Mouse (Mus musculus) spleen, embryonic (tissue): ENCODE measurements around the gene Asphd1.
"Not testable (repeated sequence)": the region's sequence is repeated elsewhere in the genome, so short reads cannot be mapped to it uniquely, and the experiment has no call there.

Source experiments
- CTCF ChIA-PET: fragments of 350-600 bp; sonication (Branson Sonifier 250); formaldehyde crosslinking; loops from one replicate; lab custom pipeline; 2022; lab: Charles Lee

The Asphd1 gene

DNA sequence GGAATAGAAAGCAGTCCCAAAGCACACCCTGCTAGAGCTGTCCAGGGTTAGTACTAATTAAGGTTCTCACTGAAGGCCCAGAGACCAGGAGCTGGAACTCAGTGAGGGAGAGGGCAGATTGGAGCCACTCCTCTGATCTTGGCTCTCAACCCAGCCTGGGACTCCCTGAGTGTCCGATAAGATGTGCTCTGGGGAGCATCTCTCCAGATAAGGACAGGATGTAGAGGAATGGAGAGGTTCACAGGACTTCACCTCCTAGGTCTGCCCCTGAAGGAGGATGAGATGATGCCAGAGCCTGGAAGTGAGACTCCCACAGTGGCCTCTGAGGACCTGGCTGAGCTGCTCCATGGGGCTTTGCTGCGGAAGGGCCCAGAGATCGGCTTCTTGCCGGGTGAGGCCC, 2.4 kb upstream of the Asphd1 start:
- CTCF ChIA-PET: no interaction called here

DNA sequence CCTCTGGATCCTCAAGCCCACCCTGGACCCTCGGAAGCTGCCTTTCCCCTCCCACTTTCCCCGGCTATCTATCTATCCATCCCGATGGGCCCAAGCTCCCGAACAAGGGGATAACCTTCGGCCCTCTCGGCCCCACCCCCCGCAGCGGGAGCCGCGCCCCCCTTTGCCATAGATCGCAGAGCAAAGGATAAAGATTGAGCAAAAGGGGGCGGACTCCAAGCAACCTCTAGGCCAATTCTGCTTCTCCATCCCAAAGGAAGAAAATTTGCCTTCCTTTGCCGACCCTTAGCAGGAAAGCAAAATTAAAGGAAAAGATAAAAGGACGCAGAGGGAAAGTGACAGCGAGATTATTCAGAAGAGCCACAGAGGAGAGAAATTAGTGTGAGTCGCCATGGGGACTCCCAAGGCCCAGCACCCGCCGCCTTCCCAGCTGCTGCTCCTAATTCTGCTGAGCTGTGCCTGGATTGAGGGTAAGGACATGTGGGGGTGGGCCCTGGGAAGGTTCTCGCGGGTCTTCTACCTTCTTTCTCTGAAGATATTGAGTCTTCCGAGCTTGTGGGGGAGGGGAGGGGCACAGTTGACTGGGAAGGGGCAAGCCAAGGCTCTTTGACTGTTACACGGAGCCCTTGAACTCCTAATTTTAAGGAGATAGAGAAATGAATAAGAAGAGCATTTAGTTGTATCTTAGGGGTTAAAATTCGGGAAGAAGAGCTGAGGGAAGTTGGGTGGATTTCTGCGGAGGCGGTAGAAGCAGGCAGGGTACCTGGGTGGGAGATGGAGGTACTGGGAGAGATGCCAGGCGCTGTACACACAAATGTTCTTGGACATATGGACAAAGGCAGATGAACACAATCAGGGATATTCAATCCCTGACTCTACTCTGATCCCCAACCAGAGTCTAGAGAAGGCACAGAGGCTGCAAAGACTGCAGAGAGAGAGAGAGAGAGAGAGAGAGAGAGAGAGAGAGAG, 1.5 kb upstream of the Asphd1 start:
- CTCF ChIA-PET: no interaction called here

DNA sequence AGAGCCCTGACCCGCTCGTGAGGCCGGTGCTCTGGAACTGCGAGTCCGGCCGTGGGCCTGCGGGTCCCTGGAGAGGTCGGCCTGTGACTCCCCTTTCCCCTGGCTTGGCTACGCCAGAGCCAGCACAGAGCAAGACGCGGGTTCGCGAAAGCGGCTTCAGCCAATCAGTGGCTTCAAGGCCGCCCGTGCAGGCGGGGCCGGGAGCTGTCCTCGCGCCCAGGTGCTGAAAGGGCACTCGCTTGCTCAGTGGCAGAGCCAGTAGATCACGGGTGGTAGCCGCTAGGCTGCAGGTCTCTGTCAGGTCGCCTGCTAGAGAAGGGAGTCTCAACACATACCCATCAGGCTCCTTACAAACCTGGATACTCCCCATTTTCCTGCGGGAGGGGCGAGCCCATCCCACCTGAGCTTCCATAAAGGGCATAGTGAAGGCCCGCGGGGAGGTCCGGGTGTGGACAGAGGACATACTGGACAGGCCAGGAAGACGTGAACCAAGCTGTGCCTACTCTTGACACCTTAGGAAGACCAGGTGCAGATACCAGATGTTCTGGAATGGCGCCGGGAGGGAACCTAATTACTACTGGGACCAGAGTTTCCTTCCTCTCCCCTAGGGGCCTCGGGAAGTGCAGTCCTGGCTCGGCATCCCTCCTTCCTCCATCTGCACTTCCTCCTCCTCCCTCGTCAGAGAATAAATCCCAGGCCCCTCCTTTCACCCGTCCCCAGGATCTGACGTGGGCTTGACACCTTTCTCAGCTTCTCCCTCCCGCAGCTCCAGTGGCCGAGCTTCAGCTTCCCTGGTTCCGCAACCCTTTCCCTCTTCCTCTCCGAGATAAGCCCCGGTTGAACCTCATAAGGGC, 638 bp upstream of the Asphd1 start, which contains the start of gene Sez6l2:
Sez6l2 (plus strand) TSS at position 771 of the 854 bp plus-strand sequence.
- CTCF ChIA-PET: interaction anchor here (0.6 kb wide), 1 partner anchor 127 kb away, joined by 4 read pairs; no protein-coding TSS in a partner anchor

DNA sequence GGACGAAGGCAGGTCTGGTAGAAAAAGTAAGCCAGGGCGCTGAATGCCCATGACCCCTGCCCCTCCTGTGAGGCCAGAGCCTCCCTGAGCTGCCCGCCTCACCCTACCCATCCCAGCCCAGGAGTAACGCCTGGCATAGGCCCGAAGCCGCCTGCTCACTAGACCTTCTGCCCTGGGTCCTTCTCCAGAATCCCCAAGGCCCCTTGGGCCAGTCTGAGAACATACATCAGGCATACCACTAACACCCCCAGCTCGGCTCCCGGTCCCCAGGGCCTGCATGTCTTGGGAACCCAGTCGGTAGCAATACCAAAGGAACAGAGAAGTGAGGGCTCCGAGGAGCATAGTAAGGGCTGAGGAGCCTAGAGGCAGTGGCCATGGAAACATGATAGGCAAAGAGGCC, 756 bp downstream of the Asphd1 start:
- CTCF ChIA-PET: no interaction called here

DNA sequence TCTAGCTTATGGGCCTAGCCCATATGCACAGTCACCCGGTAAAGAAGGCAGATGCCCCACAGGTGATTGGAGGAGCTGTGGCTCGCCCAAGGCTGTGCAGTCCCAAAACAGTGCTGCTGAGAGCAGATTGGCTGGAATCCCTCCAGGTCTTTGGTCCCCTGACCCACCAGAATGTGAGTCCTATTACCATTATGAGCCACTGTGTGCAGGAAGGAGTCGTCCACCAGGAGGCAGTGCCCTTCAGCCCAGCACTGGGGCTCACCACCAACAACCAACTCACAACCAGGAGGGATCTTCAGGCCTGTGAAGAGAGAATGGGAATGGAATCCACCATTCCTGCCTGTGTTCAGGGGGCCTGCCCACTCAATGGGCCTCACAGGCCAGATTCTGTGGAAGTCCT, 2.9 kb downstream of the Asphd1 start:
- CTCF ChIA-PET: no interaction called here

DNA sequence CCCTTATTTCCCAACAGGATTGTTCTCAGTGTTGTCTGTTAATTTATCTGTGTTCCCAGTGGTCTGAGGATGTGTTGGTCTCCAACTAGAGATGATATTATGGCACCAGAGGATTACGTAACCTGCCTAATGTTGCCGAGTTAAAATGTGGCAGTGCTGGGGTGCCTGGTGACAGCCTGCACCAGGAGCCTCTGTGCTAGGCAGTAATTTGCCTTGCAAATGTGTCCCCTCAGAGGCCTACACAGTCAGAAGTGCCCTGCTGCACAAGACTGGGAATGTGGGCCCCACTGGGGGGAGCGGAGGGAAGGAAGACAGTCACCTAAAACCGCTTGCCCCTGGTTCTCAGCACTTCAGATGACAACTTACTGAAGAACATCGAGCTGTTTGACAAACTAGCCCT, 7.6 kb downstream of the Asphd1 start:
- CTCF ChIA-PET: no interaction called here

DNA sequence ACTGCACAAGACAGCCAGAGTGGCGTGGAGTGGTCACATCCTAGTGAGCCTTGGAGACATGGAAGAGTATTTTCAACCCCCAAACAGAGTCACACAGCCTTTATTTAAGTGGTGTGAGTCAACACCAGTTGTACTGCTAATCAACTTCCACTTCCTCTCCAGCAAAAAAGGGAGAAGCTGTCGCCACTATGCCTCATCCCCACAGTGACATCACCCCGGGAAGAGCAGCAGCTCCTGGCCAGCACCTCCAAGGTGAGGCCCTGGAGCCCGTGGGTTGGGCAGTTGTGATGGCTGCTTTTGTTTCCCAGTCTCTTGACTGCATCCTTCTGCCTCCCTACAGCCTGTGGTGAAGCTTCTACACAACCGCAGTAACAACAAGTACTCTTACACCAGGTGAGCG, 8.2 kb downstream of the Asphd1 start:
- CTCF ChIA-PET: no interaction called here

DNA sequence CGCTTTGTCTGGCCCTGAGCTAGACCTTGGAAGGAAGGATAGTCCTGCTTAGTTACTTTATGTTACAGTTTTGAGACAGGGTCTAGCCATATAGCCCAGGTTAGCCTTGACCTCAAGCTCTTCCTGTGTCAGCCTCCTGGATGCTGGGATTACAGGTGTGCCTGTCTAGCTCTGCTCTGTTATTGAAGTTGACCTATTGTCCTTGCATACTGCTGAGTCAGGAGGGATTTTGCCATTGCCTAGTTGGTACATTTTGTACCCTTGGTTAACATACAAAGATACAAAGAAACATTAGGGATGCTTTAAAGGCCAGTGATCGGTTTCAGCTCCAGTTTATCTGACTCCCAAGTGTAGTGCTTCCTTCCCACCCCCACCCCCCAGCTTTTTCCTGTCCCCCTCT, 16.7 kb downstream of the Asphd1 start:
- CTCF ChIA-PET: no interaction called here

DNA sequence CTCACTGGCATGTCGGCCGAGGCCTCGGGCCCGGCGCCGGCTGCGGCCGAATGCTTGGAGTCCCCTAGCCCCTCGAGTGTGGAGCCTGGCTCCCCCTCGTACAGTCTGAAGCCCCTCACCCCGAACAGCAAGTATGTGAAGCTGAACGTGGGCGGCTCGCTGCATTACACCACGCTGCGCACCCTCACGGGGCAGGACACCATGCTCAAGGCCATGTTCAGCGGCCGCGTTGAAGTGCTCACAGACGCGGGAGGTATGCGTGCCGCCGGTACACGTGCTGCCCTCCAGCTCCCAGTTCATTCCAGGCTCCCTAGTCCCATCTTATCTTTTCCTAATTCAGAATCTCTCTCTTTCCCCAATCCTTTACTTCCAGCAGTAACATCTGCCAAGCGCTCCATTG, 20.3 kb downstream of the Asphd1 start:
- CTCF ChIA-PET: no interaction called here

DNA sequence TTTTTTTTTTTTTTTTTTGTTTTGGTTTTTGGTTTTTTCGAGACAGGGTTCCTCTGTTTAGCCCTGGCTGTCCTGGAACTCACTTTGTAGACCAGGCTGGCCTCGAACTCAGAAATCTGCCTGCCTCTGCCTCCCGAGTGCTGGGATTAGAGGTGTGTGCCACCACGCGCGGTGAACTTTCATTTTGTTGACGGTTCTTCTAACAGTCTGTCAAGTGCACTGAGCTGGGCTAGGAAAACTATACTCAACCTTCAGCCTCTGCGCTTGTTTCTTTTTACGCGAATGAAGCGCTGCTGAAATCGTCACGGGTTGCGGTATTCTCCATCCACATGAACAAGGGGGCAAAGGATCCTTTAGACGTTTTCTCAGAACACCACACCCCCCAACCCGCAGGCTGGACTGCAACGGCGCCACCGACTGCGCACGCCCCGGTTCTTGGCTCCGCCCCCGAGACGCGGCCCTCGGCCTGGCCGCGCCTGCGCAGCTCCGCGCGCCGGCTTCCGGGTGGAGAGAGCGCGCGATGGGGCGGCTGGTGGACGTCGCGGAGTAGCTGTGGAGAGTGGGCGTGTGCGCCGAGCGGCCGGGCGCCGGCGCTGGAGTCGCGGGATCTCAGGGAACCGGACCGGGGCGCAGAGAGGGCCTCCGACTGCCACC, 20.9 kb downstream of the Asphd1 start, which contains the start of gene Kctd13:
Kctd13 (plus strand) TSS at position 496 of the 654 bp plus-strand sequence.
- CTCF ChIA-PET: no interaction called here

DNA sequence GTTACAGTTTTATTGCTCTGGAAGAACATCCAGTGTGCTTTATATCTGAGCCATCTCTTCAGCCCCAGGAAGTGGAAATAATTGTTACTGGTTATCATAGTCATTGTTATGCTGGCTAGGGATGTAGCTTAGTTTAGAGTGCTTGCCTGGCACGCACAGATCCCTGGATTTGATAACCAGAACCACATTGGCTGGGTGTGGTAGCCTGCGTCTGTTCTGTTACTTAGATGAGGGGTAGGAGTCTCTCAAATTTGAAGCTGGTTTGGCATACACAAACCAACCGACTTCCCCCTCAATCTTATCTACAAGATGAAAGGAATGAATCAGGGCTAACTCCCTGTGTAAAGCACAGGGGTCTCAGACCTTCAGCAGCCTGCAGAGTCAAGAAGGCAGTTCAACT, 23.1 kb downstream of the Asphd1 start:
- CTCF ChIA-PET: no interaction called here

DNA sequence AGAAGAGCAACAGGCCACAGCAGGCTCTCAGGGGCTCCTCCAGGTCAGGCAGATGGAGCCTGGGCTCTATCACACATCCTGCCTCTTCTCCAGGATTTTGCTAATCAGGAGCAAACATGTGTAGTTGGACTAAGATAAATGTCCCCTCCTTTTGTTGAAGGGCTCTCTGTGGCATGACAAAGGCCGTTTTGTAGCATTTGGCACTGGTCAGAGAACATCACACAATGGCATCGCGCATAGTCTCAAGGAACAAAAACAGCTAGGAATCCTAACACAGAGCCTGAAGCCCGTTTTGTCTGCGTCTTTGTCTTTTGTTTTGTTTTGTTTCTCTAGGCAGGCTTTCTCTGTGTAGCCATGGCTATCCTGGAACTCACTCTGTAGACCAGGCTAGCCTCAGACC, 25.4 kb downstream of the Asphd1 start:
- CTCF ChIA-PET: no interaction called here

DNA sequence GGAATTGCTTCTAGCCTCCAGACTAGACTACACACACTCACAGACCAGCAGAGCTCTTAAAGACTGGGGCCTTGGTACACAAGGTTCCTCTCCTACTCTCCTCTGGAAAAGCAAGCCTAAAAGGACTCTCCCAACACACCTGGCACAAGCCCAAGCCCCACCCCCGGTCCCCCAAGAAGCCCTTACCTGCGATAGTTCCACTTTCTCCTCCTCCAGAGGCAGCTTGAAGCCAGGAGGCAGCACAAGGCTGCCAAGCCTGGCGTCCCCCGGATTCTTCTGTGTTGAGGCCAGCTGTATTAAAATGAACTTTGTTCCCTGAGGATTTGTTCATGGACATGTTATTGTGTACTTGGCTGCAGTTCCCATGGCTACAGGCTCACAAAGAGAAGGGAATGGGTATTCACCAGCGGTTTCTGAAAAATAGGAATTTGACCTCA, 26.7 kb downstream of the Asphd1 start, which contains the start of gene Tmem219:
Tmem219 (minus strand) TSS at position 294 of the 437 bp plus-strand sequence.
- CTCF ChIA-PET: interaction anchor here (0.6 kb wide), 1 partner anchor 239 kb away, joined by 4 read pairs; no protein-coding TSS in a partner anchor

DNA sequence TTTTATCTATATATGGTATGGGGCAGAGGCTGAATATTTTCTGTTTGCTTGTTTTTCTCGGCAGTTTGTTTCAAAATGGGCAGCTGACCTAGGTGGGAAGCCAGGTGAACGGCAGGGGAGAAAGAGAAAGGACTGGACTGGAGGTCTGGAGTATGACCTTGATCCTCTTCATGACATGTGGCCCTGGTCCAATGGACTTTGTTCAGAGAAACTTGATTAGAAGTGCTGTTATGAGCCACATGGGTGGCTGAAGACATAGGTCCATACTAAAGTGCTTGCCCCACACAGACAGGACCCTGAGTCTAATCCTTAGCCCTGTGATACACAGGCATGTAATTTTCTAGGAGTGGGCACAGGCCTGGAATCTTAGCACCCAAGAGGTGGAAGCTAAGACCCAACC, 27.8 kb downstream of the Asphd1 start:
- CTCF ChIA-PET: no interaction called here

DNA sequence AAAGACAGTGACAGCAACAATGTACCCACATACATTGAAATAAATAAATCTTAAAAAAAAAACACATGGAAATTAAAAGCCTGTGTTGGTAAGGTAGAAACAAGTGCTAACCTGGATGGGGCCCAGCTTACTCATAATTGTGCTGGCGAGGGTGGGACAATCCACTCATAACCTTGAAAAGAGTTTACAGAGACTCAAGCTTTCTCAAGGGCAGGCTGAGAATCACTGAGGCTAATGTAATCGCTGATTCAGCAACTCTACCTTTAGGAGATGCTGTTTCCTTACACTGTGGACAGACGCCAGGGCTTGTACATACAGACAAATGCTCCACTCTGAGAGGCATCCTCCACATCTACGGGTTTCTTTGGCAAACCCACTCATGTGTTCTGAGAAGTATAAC, 29.4 kb downstream of the Asphd1 start:
- CTCF ChIA-PET: no interaction called here

DNA sequence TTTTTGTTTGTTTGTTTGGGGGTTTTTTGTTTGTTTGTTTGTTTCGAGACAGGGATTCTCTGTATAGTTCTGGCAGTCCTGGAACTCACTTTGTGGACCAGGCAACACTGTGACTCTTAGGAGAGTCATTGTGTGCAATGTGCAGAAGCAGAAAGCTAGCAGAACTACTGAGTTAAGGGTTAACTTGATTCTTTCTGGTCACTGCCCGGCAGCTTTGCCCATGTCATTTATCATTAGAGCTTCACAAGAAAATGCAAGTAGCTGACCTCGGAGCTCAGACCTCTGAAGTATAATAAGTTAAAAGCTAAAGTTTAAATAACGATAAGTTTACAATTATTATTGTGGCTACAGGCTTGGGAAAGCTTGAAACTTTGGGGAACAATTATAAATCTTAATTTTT, 31.0 kb downstream of the Asphd1 start:
- CTCF ChIA-PET: interaction anchor here (0.7 kb wide), 1 partner anchor 545 kb away, joined by 13 read pairs; no protein-coding TSS in a partner anchor

DNA sequence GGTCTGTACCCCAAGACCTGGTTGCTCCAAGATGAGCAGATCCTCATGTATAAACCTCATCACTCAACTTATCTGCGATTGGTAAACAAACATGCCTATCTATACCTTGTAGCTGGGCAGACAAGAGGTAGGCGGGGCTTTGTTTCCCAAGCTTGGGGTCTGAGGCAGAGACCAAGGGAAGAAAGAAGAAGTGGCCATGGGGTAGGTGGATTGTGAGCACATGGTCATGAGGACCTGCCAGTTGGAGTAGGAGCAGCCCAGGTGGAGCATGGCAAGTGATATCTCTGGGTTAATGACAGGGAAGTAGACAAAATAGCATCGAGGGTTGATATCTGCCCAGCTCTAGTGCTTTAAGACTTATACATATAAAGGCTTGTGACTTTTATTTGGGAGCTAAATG, 34.5 kb downstream of the Asphd1 start:
- CTCF ChIA-PET: no interaction called here

DNA sequence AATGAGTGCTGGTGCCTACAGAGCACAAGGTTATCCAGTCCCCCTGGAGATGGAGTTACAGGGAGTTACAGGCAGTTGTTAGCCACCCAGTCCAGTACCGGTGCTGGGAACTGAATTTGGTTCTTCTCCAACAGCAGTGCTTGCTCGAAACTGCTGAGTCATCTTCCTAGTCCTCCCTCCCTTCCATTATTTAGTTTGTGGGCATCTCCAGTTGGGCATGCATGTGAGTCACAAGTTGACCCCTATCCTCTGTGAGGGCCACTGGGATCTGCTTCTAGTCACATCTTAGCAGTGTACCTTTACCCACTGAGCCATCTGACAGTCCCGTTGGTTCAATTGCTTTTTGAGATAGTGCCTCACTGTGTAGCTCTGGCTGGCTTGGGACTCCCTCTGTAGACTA, 43.8 kb downstream of the Asphd1 start:
- CTCF ChIA-PET: no interaction called here

DNA sequence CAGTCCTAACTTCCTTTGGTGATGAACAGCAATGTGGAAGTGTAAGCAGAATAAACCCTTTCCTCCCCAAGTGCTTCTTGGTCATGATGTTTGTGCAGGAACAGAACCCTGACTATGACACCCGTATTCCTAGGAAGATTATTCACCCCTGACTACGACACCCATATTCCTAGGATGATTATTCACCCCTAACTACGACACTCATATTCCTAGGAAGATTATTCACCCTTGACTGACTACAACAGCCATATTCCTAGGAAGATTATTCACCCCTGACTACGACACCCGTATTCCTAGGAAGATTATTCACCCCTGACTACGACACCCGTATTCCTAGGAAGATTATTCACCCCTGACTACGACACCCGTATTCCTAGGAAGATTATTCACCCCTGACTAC, 49.6 kb downstream of the Asphd1 start:
- CTCF ChIA-PET: not testable (repeated sequence)

DNA sequence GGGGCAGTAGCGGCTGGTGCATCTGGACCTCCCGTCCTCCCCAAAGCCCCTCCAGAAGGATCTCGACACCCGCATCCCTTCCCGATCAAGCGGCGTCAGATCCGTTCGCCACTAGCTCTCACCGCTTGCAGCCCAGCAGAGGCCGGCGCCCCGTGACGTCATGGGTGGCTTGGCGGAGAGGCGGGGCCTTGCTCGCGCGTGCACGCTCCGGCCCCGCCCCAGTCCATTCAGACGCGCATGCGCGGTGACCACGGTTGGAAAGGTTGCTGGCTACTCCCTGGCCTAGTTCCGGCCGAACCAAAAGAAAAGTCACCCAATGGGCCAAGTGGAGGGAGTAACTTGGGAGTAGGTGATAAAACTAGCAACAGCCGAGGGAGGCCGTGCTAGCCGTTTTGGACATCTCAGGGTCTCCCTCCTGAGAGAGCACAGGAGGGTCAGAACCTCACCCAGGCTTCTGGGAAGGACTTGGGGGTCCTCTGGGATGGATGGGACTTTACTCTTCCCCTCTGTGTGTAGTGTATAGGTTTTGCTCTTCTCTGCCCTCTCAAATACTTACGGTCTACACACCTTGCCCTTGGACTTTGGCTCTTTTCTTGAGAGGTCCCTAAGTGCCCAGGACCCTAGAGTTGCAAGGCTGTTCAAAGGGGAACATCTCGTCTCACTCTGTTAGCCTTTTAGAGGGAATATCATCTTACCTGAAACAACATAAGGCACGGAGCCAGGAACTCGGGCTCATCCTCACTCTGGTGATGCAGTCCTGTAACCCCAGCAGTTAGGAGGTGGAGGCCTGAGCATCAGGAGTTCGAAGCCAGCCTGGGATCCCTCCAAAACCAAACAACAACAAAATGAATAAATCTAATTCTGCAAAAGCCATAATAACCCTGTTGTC, 51.0 kb downstream of the Asphd1 start:
- CTCF ChIA-PET: no interaction called here
